Mouse (Mus musculus): ENCODE results near the gene Zbtb20. TPM values are rescaled to one million over a fixed set of nuclear protein-coding genes. Genes with fewer than 3 reads are reported as not detected.

Zbtb20 gene
- polyA plus RNA-seq, 1 experiment from 2014 or later = 23.5 TPM

DNA sequence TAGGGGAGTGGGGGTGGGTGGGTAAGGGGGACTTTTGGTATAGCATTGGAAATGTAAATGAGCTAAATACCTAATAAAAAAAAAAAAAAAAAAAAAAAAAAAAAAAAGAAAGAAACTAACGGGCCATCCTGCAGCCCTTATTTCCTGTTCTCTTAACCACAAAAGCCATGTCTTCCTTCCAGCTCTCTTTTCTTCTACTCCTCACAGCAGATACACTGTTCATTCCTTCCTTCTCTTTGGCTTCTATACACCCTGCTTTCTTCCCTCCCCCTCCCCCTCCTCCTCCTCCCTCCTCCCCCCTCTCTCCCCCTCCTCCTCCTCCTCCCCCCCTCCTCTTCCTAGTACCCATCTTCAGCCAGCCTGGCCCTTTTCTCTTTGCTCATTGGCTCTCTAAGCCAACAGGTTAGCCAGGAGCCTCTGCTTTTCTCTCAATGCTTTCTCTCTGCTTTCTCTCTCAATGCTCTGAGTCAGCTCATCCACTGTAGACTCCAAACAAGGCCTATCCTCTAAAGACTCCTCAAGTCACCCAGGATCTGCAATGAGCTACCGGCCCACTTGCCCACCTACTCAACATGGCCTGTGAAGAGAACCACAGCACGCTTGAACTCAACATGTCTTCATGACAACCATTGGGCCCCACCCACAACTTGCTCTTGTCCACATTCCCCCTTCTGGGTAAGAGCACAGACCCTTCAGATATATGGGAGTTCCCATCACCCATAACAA is 774.8 kb downstream of the Zbtb20 start:
- Histone ChIP-seq H3K9me3 (replicated peaks; ENCODE audit: control insufficient read depth, low read length) (no peaks in the 10 kb centered on the region), H3K4me1 (ENCODE audit: control insufficient read depth, insufficient read depth, low read length) (no peaks in the 10 kb centered on the region), H3K4me2 (ENCODE audit: low read depth, low read length) (no peak overlapping the region), H3K27me3 (ENCODE audit: control insufficient read depth, insufficient read depth, low read length) (no peaks in the 10 kb centered on the region), H3K9ac (ENCODE audit: low read length) (no peak overlapping the region), H3K4me3 (replicated peaks; ENCODE audit: low read length) (no peak overlapping the region), H3K36me3 (ENCODE audit: control insufficient read depth, insufficient read depth, low read length) (no peaks in the 10 kb centered on the region), H3K27ac (ENCODE audit: low read length) (no peak overlapping the region)
- 92% methylated on average over 3 of the region's 3 CpGs for WGBS
- ATAC-seq (ENCODE audit: insufficient read depth, low FRiP score) = no peak

DNA sequence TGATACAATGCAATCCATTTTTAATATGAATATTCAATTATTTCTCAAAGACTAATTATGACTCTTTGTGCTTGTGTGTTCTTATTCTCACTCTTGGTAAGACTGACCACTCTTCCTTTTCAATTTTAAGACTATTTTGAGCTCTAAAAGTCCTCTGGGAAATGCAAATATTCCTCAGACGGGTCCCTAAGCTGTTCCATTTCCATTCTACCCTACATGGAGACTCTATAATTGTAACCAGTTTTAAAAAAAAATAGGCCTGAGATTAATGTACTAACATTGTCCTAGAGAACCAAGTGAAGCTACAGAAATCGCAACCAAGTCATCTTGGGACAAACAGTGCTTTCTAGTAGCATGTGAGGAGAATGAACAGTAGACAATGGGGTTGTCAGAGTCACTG is 777.6 kb downstream of the Zbtb20 start:
- no peak overlapping the region for H3K4me2 ChIP-seq (ENCODE audit: low read depth, low read length)
- no peaks in the 10 kb centered on the region for H3K4me1 ChIP-seq (ENCODE audit: control insufficient read depth, insufficient read depth, low read length)
- no peak overlapping the region for H3K4me3 ChIP-seq (replicated peaks; ENCODE audit: low read length)
- ATAC-seq (ENCODE audit: insufficient read depth, low FRiP score) = no peak
- H3K9me3 ChIP-seq (replicated peaks; ENCODE audit: control insufficient read depth, low read length) = no peaks in the 10 kb centered on the region
- no peak overlapping the region for H3K9ac ChIP-seq (ENCODE audit: low read length)
- no peaks in the 10 kb centered on the region for H3K36me3 ChIP-seq (ENCODE audit: control insufficient read depth, insufficient read depth, low read length)
- no peaks in the 10 kb centered on the region for H3K27me3 ChIP-seq (ENCODE audit: control insufficient read depth, insufficient read depth, low read length)
- 79% methylated on average over 2 of the region's 2 CpGs for WGBS
- H3K27ac ChIP-seq (ENCODE audit: low read length) = no peak overlapping the region

DNA sequence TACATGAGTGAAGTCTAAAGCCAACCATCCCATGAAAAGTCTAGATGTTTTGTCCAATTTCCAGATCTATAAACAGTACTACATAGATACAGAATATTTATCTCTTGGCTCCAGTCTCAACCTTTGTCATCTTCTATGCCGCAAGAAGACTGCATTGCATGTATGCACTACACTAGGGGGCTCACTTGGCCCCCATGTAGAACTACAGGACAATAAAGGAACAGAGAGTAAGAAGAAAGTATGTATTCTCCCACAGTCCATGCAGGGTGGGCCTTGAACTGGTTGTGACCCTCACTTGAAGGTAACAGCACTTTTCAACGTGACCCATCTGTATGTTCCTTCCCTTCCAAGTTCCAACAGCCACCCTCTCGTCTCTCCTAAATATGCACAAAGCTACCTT is 778.6 kb downstream of the Zbtb20 start:
- H3K4me3 ChIP-seq (replicated peaks; ENCODE audit: low read length) = no peak overlapping the region
- no peaks in the 10 kb centered on the region for H3K4me1 ChIP-seq (ENCODE audit: control insufficient read depth, insufficient read depth, low read length)
- no peaks in the 10 kb centered on the region for H3K9me3 ChIP-seq (replicated peaks; ENCODE audit: control insufficient read depth, low read length)
- no peaks in the 10 kb centered on the region for H3K36me3 ChIP-seq (ENCODE audit: control insufficient read depth, insufficient read depth, low read length)
- H3K4me2 ChIP-seq (ENCODE audit: low read depth, low read length) = no peak overlapping the region
- no peak for ATAC-seq (ENCODE audit: insufficient read depth, low FRiP score)
- WGBS = 88% methylated on average over 3 of the region's 3 CpGs
- H3K27ac ChIP-seq (ENCODE audit: low read length) = no peak overlapping the region
- no peak overlapping the region for H3K9ac ChIP-seq (ENCODE audit: low read length)
- no peaks in the 10 kb centered on the region for H3K27me3 ChIP-seq (ENCODE audit: control insufficient read depth, insufficient read depth, low read length)

DNA sequence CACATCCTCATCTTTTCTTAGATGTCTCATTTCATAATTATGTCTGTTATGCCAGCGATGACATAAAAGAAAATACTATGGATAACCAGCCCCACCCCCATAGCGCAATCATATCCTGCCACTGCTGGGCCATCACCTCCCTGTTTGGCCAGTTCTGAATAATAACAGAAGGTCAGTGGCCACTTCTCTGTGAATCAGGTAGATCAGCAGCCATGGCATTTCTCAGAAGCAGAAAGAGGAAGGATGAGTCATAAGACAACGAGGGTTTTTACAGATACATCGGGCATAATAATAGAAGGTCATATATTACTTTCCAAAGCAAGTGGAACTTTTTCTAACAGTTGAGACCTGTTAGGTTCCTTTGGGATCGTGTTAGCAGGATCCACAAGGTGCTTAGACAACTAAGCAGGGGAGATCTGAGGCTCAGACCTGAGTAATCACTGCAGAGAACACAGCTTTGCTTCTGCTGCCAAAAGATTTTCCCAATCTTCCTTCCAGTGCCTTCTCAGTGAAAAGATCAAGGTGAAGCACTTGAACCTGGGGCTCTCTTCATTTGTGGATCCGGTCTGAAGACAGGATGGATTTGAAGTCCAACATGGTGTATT is 779.6 kb downstream of the Zbtb20 start:
- H3K4me1 ChIP-seq (ENCODE audit: control insufficient read depth, insufficient read depth, low read length) = no peaks in the 10 kb centered on the region
- no peaks in the 10 kb centered on the region for H3K9me3 ChIP-seq (replicated peaks; ENCODE audit: control insufficient read depth, low read length)
- WGBS = 81% methylated on average over 6 of the region's 6 CpGs

DNA sequence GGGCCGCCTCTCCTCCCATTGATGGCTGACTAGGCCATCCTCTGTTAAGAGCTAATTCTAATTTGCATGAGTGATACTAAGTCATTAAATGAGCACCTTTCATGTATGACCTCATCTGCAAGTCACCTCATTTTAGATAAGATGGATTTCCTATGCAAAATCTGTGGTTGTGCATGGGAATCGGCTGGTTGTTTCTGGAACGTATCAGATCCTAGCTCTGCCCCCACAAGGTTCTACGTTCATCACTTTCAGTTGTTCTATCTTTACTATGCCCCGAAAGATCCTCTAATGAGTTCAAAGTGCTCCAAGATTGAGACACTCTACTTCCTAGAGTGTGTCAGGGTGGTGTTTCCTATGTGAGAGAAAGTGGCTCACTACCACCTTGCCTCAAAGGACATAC is 785.9 kb downstream of the Zbtb20 start:
- WGBS = 93% methylated on average over 5 of the region's 5 CpGs
- Histone ChIP-seq H3K9ac (ENCODE audit: low read length) (no peak overlapping the region), H3K9me3 (replicated peaks; ENCODE audit: control insufficient read depth, low read length) (no peaks in the 10 kb centered on the region), H3K36me3 (ENCODE audit: control insufficient read depth, insufficient read depth, low read length) (no peaks in the 10 kb centered on the region), H3K4me2 (ENCODE audit: low read depth, low read length) (no peak overlapping the region), H3K27me3 (ENCODE audit: control insufficient read depth, insufficient read depth, low read length) (no peaks in the 10 kb centered on the region), H3K4me3 (replicated peaks; ENCODE audit: low read length) (no peak overlapping the region), H3K4me1 (ENCODE audit: control insufficient read depth, insufficient read depth, low read length) (no peaks in the 10 kb centered on the region), H3K27ac (ENCODE audit: low read length) (no peak overlapping the region)
- ATAC-seq (ENCODE audit: insufficient read depth, low FRiP score) = no peak

More for the DNA sequence above, 779.6 kb downstream of the Zbtb20 start:
- no peak overlapping the region for H3K4me3 ChIP-seq (replicated peaks; ENCODE audit: low read length)
- H3K27ac ChIP-seq (ENCODE audit: low read length) = no peak overlapping the region
- H3K36me3 ChIP-seq (ENCODE audit: control insufficient read depth, insufficient read depth, low read length) = no peaks in the 10 kb centered on the region
- no peak overlapping the region for H3K9ac ChIP-seq (ENCODE audit: low read length)
- no peaks in the 10 kb centered on the region for H3K27me3 ChIP-seq (ENCODE audit: control insufficient read depth, insufficient read depth, low read length)
- ATAC-seq (ENCODE audit: insufficient read depth, low FRiP score) = no peak
- H3K4me2 ChIP-seq (ENCODE audit: low read depth, low read length) = no peak overlapping the region

DNA sequence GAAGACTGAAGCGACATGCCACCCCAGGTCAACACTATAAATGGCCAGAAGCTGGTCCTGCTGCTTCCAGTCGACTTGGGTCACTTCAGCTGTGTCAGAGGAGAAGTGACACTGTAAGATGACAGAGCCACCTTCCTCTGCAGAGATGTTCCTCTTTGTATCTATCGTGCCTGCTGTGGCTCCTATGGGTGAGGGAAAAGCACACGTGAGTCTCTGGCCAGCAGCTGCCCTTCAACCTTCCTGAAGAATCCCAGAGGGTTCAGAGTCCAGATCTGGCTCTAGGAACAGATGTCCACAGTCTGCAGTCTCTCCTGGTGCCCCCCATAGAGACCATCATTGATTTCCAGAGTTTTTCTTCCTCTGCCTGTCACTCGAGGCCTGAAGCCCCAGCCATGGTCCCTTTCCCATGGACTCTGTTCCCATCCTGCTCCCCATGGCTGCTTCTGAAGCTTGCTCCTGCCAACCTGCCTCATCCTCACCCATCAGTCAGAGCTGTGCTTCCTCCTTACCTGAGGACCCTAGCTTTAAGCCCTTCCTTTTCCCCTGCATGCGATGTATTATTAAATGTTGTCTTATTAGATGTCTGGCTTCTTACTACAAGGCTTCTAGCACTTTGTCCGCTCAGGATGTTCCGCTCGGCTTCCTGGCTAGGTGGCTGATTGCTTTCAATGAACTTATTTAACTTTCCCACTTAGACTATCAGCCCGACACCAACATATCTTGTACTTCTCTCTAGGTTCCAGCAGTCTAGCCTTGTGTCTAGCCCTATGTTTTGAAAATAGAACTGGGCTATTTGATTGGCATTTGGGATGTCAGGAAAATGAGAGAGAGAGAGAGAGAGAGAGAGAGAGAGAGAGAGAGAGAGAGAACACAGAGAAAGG is 786.7 kb downstream of the Zbtb20 start:
- 83% methylated on average over 10 of the region's 10 CpGs for WGBS
- Histone ChIP-seq H3K4me1 (ENCODE audit: control insufficient read depth, insufficient read depth, low read length) (no peaks in the 10 kb centered on the region), H3K9ac (ENCODE audit: low read length) (no peak overlapping the region), H3K27ac (ENCODE audit: low read length) (no peak overlapping the region), H3K9me3 (replicated peaks; ENCODE audit: control insufficient read depth, low read length) (no peaks in the 10 kb centered on the region), H3K4me2 (ENCODE audit: low read depth, low read length) (no peak overlapping the region), H3K4me3 (replicated peaks; ENCODE audit: low read length) (no peak overlapping the region), H3K36me3 (ENCODE audit: control insufficient read depth, insufficient read depth, low read length) (no peaks in the 10 kb centered on the region), H3K27me3 (ENCODE audit: control insufficient read depth, insufficient read depth, low read length) (no peaks in the 10 kb centered on the region)
- no peak for ATAC-seq (ENCODE audit: insufficient read depth, low FRiP score)

DNA sequence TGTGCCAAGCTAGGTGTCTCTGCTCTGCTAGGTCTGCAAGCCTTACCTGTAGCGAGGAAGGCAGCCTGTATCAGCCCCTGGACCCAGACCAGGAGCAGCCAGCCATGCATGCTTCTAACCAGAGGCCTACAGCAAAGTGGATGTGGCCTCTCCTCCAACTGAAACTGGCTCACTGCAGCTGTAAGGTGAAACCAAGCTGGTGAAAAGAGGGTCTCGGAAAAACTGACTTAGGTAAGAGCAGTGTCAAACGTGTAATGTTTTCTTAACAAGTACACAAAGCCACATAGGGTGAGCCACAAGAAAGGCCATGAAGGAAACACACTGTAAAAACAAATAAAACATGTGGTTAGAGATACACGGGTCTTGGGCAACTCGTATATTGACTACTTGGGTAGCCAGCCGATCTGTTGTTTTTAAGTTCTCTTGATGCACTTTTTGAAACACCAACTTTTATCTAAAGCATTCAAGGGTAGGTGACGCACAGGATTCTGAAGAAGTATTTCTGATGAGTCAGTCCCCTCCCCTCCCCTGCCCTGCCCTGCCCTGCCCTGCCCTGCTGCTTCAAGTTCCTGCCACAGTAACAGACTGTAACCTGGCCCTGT is 788.4 kb downstream of the Zbtb20 start, which contains the start of gene Tigit:
Gene Tigit, minus strand, starts transcription at position 169 of the 602 bp plus-strand sequence.
- no peaks in the 10 kb centered on the region for H3K4me1 ChIP-seq (ENCODE audit: control insufficient read depth, insufficient read depth, low read length)
- no peak for ATAC-seq (ENCODE audit: insufficient read depth, low FRiP score)
- H3K27me3 ChIP-seq (ENCODE audit: control insufficient read depth, insufficient read depth, low read length) = no peaks in the 10 kb centered on the region
- no peak within 1 kb of the TSS for H3K9ac ChIP-seq (ENCODE audit: low read length)
- H3K36me3 ChIP-seq (ENCODE audit: control insufficient read depth, insufficient read depth, low read length) = no peaks in the 10 kb centered on the region
- no peak within 1 kb of the TSS for H3K27ac ChIP-seq (ENCODE audit: low read length)
- H3K9me3 ChIP-seq (replicated peaks; ENCODE audit: control insufficient read depth, low read length) = no peaks in the 10 kb centered on the region
- H3K4me3 ChIP-seq (replicated peaks; ENCODE audit: low read length) = no peak within 1 kb of the TSS
- WGBS = 60% methylated on average over 7 of the region's 7 CpGs
- no peak within 1 kb of the TSS for H3K4me2 ChIP-seq (ENCODE audit: low read depth, low read length)

DNA sequence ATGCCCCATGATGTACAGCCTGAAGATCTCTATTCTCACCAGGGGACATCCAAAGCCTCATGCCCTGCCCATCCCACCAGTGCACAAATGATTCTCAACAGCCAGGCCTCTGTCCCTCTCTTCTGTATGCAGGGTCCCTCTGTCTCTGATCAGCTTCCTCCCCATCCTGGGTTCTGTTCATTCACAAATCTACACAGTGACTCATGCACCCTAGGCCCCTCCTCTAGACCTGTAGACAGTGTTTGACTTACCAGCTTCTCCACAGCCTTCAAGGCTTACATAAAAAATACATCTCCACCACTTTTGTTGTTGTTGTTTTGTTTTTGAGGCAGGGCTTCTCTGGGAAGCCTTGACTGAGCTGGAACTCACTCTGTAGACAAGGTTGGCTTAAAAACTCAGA is 789.2 kb downstream of the Zbtb20 start:
- no peak for ATAC-seq (ENCODE audit: insufficient read depth, low FRiP score)
- H3K27ac ChIP-seq (ENCODE audit: low read length) = no peak overlapping the region
- no peaks in the 10 kb centered on the region for H3K4me1 ChIP-seq (ENCODE audit: control insufficient read depth, insufficient read depth, low read length)
- H3K4me2 ChIP-seq (ENCODE audit: low read depth, low read length) = no peak overlapping the region
- no peaks in the 10 kb centered on the region for H3K27me3 ChIP-seq (ENCODE audit: control insufficient read depth, insufficient read depth, low read length)
- H3K9ac ChIP-seq (ENCODE audit: low read length) = no peak overlapping the region
- H3K36me3 ChIP-seq (ENCODE audit: control insufficient read depth, insufficient read depth, low read length) = no peaks in the 10 kb centered on the region
- H3K9me3 ChIP-seq (replicated peaks; ENCODE audit: control insufficient read depth, low read length) = no peaks in the 10 kb centered on the region
- no peak overlapping the region for H3K4me3 ChIP-seq (replicated peaks; ENCODE audit: low read length)

DNA sequence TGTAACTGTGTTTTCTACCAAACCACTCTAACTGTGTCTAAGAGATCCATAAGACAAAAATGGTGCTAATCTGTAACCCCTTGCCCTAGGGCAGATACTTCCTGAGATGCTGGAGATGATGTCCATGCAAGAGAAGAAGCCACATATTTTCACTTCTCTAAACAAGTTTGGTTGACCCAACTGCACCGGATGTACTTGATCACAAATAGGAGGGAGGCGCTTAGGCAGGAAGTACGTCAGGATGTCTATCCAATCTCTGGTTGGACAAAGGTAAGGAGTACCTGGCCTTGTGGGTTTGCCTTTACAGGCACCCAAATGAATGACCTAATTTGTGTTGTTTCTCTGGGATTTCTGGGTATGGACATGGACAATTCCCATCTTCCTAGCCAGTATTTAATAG is 792.6 kb downstream of the Zbtb20 start:
- no peak for ATAC-seq (ENCODE audit: insufficient read depth, low FRiP score)
- Histone ChIP-seq H3K9ac (ENCODE audit: low read length) (no peak overlapping the region), H3K36me3 (ENCODE audit: control insufficient read depth, insufficient read depth, low read length) (no peaks in the 10 kb centered on the region), H3K4me1 (ENCODE audit: control insufficient read depth, insufficient read depth, low read length) (no peaks in the 10 kb centered on the region), H3K9me3 (replicated peaks; ENCODE audit: control insufficient read depth, low read length) (no peaks in the 10 kb centered on the region), H3K4me2 (ENCODE audit: low read depth, low read length) (no peak overlapping the region), H3K4me3 (replicated peaks; ENCODE audit: low read length) (no peak overlapping the region), H3K27me3 (ENCODE audit: control insufficient read depth, insufficient read depth, low read length) (no peaks in the 10 kb centered on the region), H3K27ac (ENCODE audit: low read length) (no peak overlapping the region)
- 94% methylated on average over 3 of the region's 3 CpGs for WGBS

Measured in stomach, embryonic 16.5 days (tissue).